Mouse (Mus musculus) ES-E14 (cell line): ENCODE results near the gene Sec61a1.
A peak's percentile ranks its signal among the peaks of the same experiment; 100 is the strongest.

Source experiments
- CHD2 ChIP-seq: IDR thresholded peaks from 2 replicates; pipeline ENCODE4 v1.6.1; 2014; ENCODE audit warnings: mild to moderate bottlenecking, low read depth, low read length, inconsistent platforms
- HCFC1 ChIP-seq: IDR thresholded peaks from 2 replicates; pipeline ENCODE4 v1.6.1; 2012; ENCODE audit warnings: low read length, inconsistent platforms, borderline replicate concordance; ENCODE audit not compliant: insufficient read depth
- MAFK ChIP-seq: IDR thresholded peaks from 2 replicates; pipeline ENCODE4 v1.6.1; 2014; ENCODE audit warnings: mild to moderate bottlenecking, low read depth, low read length, inconsistent platforms; ENCODE audit not compliant: insufficient read depth
- ZC3H11A ChIP-seq: IDR thresholded peaks from 2 replicates; pipeline ENCODE4 v1.6.1; 2012; ENCODE audit warnings: low read depth, mild to moderate bottlenecking, inconsistent platforms, low read length, borderline replicate concordance
- ZNF384 ChIP-seq: IDR thresholded peaks from 2 replicates; pipeline ENCODE4 v1.6.1; 2012; ENCODE audit warnings: low read depth, low read length, inconsistent platforms

- TF ChIP-seq ZC3H11A (no peak), HCFC1 (peak; percentile 95), MAFK (no peak), ZNF384 (no peak), CHD2 (no peak)
Measured at GRCm38 (mm10) chr6:88518404-88519263, at the start of gene Sec61a1.
